Mouse (Mus musculus) myocyte (in vitro differentiated cells): ENCODE measurements around the gene Optc. TPM values are rescaled to one million over a fixed set of nuclear protein-coding genes. Genes with fewer than 3 reads are reported as not detected.

Experiments
- H3K27me3 ChIP-seq: one replicate; pipeline ENCODE4 v1.6.1; 2011; ENCODE audit not compliant: control insufficient read depth, insufficient read depth, insufficient read length
- H3K36me3 ChIP-seq: one replicate; pipeline ENCODE4 v1.6.1; 2011; ENCODE audit not compliant: control insufficient read depth, insufficient read depth
- H3K4me2 ChIP-seq: one replicate; pipeline ENCODE4 v1.6.1; 2011; ENCODE audit warnings: low read depth, control low read depth
- H3K4me3 ChIP-seq: one replicate; pipeline ENCODE4 v1.5.1; 2011; ENCODE audit warnings: mild to moderate bottlenecking, control low read depth, moderate library complexity
- H3K79me2 ChIP-seq: one replicate; pipeline ENCODE4 v1.6.1; 2011; ENCODE audit not compliant: control insufficient read depth, insufficient read depth
- H3ac ChIP-seq: one replicate; pipeline ENCODE4 v1.6.1; 2011; ENCODE audit not compliant: control insufficient read depth, insufficient read length
- CEBPB ChIP-seq: IDR thresholded peaks from 2 replicates; pipeline ENCODE4 v1.6.1; 2011; ENCODE audit warnings: mild to moderate bottlenecking, moderate library complexity; ENCODE audit not compliant: poor library complexity, insufficient read depth, severe bottlenecking
- E2F4 ChIP-seq: IDR thresholded peaks from one replicate; pipeline ENCODE4 v1.6.1; 2011; ENCODE audit warnings: mild to moderate bottlenecking, control low read depth, moderate library complexity; ENCODE audit not compliant: insufficient read depth
- MAX ChIP-seq: IDR thresholded peaks from one replicate; pipeline ENCODE4 v1.6.1; 2011; ENCODE audit warnings: low read depth, mild to moderate bottlenecking, control low read depth
- MYOD1 ChIP-seq, 3 experiments: IDR thresholded peaks; one replicate each; pipeline ENCODE4 v1.6.1; 2011; ENCODE audit warnings: control low read depth in 2 of 3, low read depth in 2 of 3, mild to moderate bottlenecking in 2 of 3, moderate library complexity in 1 of 3; ENCODE audit not compliant: insufficient read length in 2 of 3, control insufficient read depth in 1 of 3
- MYOG ChIP-seq, 3 experiments: IDR thresholded peaks; one replicate each; pipeline ENCODE4 v1.6.1; 2011; ENCODE audit warnings: control low read depth in 2 of 3, low read depth in 2 of 3, mild to moderate bottlenecking in 2 of 3; ENCODE audit not compliant: insufficient read length in 2 of 3, control insufficient read depth in 1 of 3, insufficient read depth in 1 of 3
- POLR2A ChIP-seq: IDR thresholded peaks from one replicate; pipeline ENCODE4 v1.6.1; 2011; ENCODE audit warnings: low read depth, mild to moderate bottlenecking, control low read depth, moderate library complexity; ENCODE audit not compliant: insufficient read length
- POLR2AphosphoS2 ChIP-seq: IDR thresholded peaks from one replicate; pipeline ENCODE4 v1.6.1; 2011; ENCODE audit warnings: low read depth, control low read depth; ENCODE audit not compliant: insufficient read length
- REST ChIP-seq: IDR thresholded peaks from one replicate; pipeline ENCODE4 v1.6.1; 2011; ENCODE audit warnings: mild to moderate bottlenecking, control low read depth, moderate library complexity; ENCODE audit not compliant: insufficient read depth, insufficient read length
- SRF ChIP-seq: IDR thresholded peaks from one replicate; pipeline ENCODE4 v1.6.1; 2011; ENCODE audit warnings: low read depth; ENCODE audit not compliant: control insufficient read depth, insufficient read length
- TCF12 ChIP-seq: IDR thresholded peaks from one replicate; pipeline ENCODE4 v1.6.1; 2011; ENCODE audit warnings: mild to moderate bottlenecking, control low read depth; ENCODE audit not compliant: poor library complexity, insufficient read depth, severe bottlenecking
- TCF3 ChIP-seq: IDR thresholded peaks from one replicate; pipeline ENCODE4 v1.6.1; 2011; ENCODE audit warnings: low read depth, control low read depth; ENCODE audit not compliant: insufficient read length
- USF1 ChIP-seq: IDR thresholded peaks from one replicate; pipeline ENCODE4 v1.6.1; 2011; ENCODE audit warnings: low read depth, mild to moderate bottlenecking, control low read depth, moderate library complexity
- polyA plus RNA-seq: library from polyadenylated mRNA; unstranded; fragments of >200 nt; fragmentation: generic; extraction: Trizol; gene quantifications from one replicate; pipeline ENCODE4 v1.2.1, GENCODE M21; 2012; ENCODE audit warnings: missing spikeins

Optc gene
- polyA plus RNA-seq, 1 experiment = 0.49 TPM

DNA sequence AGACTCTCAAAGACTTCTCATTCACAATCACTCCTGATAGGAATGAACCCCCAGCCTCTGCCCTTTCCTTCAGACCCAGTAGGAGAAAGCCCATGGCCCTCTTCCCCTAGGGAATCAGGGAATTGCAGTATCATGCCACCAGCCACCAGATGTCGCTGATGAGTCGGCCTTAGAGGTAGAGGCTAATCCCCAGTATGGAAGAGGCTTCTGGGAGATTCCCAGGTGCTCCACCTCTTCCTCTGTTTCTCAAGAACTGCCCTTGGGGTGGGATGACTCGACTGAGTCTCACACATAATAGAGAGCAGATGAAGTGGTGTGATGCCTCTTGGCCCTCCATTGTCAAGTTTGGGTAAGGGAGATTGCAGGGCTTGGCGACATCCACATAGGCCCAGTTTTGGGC, 3.7 kb upstream of the Optc start:
- Histone ChIP-seq H3K27me3 (no peaks in the 10 kb centered on the region), H3K36me3 (no peaks in the 10 kb centered on the region), H3K4me3 (no peak overlapping the region), H3K4me2 (no peak overlapping the region), H3K79me2 (no peaks in the 10 kb centered on the region), H3ac (no peak overlapping the region)
- no peak for TF ChIP-seq MYOD1 (IDR thresholded peaks at IDR 0.05; ENCODE audit: control insufficient read depth in 1 of 3, insufficient read length in 2 of 3, low read depth in 2 of 3)
- TF ChIP-seq MAX = no peak
- TF ChIP-seq POLR2AphosphoS2 = no peak
- TF ChIP-seq TCF12 = no peak
- no peak for TF ChIP-seq POLR2A
- TF ChIP-seq E2F4 = no peak
- no peak for TF ChIP-seq REST
- no peak for TF ChIP-seq TCF3
- TF ChIP-seq CEBPB = no peak
- TF ChIP-seq MYOG (IDR thresholded peaks at IDR 0.05; ENCODE audit: control insufficient read depth in 1 of 3, insufficient read depth in 1 of 3, insufficient read length in 2 of 3, low read depth in 2 of 3) = no peak
- TF ChIP-seq USF1 = no peak
- no peak for TF ChIP-seq SRF

- no peak overlapping the region for H3ac ChIP-seq
- H3K4me2 ChIP-seq = no peak overlapping the region
- H3K79me2 ChIP-seq = no peaks in the 10 kb centered on the region
- TF ChIP-seq TCF3 = no peak
- TF ChIP-seq REST = no peak
- TF ChIP-seq CEBPB = no peak
- TF ChIP-seq MYOG (IDR thresholded peaks at IDR 0.05; ENCODE audit: control insufficient read depth in 1 of 3, insufficient read depth in 1 of 3, insufficient read length in 2 of 3, low read depth in 2 of 3) = no peak
- no peak for TF ChIP-seq MAX
- TF ChIP-seq SRF = no peak
- no peak for TF ChIP-seq E2F4
- no peak for TF ChIP-seq MYOD1 (IDR thresholded peaks at IDR 0.05; ENCODE audit: control insufficient read depth in 1 of 3, insufficient read length in 2 of 3, low read depth in 2 of 3)
- no peak for TF ChIP-seq USF1
- no peak for TF ChIP-seq POLR2AphosphoS2
- no peak for TF ChIP-seq POLR2A
- no peak for TF ChIP-seq TCF12
- H3K4me3 ChIP-seq = no peak overlapping the region
- no peaks in the 10 kb centered on the region for H3K36me3 ChIP-seq
- no peaks in the 10 kb centered on the region for H3K27me3 ChIP-seq
Measured at GRCm38 (mm10) chr1:133911008-133911407, 3.2 kb upstream of the Optc start.

- Histone ChIP-seq H3K79me2 (no peaks in the 10 kb centered on the region), H3K36me3 (no peaks in the 10 kb centered on the region), H3K4me3 (no peak overlapping the region), H3K27me3 (no peaks in the 10 kb centered on the region), H3ac (no peak overlapping the region), H3K4me2 (no peak overlapping the region)
- no peak for TF ChIP-seq USF1
- TF ChIP-seq CEBPB = no peak
- no peak for TF ChIP-seq E2F4
- TF ChIP-seq MYOG (IDR thresholded peaks at IDR 0.05; ENCODE audit: control insufficient read depth in 1 of 3, insufficient read depth in 1 of 3, insufficient read length in 2 of 3, low read depth in 2 of 3) = no peak
- no peak for TF ChIP-seq TCF12
- TF ChIP-seq MYOD1 (IDR thresholded peaks at IDR 0.05; ENCODE audit: control insufficient read depth in 1 of 3, insufficient read length in 2 of 3, low read depth in 2 of 3) = no peak
- no peak for TF ChIP-seq POLR2AphosphoS2
- TF ChIP-seq POLR2A = no peak
- TF ChIP-seq SRF = no peak
- no peak for TF ChIP-seq TCF3
- TF ChIP-seq REST = no peak
- TF ChIP-seq MAX = no peak
Measured at GRCm38 (mm10) chr1:133910108-133910507, 2.3 kb upstream of the Optc start.

DNA sequence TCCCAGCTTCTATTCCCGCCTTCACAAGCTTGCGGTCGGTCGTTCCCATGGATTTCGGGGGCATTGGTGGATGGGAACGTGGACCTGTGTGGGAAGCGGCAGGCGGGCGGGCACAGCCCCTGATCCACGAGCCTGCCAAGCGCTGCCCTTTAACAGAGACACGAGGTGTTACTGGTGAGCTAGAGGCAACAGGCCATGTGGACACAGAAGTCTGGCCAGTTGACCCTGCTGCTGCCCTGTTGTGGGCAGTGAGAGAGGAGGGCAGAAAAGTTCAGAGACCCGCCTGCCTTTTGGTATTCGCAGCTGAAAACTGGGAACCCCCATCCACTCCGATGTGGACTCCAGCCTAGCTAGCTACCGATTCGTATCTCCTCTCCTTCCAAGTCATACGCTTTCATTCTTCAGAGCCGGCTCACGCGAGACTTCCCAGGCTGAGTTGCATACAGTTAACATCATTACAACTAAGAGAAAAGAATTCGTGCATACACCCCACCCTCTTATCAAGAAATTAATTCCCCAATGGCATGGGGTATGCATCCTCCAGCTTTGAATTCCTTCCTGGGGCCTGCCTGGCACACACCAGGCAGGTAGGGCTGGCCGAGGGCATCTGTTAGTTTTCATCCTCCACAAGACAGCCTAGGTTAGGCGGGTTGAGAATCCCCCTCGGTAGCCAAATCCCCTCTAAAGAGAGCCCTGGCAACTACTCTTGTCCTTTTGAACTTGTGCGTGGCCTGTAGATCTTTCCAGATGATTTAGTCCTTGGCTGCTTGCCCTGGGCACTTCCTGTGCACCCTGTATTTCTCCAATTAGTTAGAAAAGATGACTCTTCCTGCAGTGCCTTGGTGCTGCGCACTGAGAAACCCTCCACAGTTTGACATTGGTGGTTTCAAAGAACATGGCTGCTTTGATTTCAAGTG, 1.1 kb upstream of the Optc start:
- Histone ChIP-seq H3K36me3 (no peaks in the 10 kb centered on the region), H3K4me3 (peak overlapping the region; percentile 14), H3K79me2 (no peaks in the 10 kb centered on the region), H3K4me2 (peak overlapping the region; percentile 73), H3ac (no peak overlapping the region), H3K27me3 (no peaks in the 10 kb centered on the region)
- TF ChIP-seq E2F4 (no peak), POLR2A (peak; percentile 36), CEBPB (peak; percentile 74; the same call in 1 of the 2 replicates)
